Mouse (Mus musculus): ENCODE data around the gene Ccdc159. TPM values are rescaled to one million over a fixed set of nuclear protein-coding genes. Genes with fewer than 3 reads are reported as not detected.

Ccdc159 gene
- polyA plus RNA-seq, 1 experiment from 2014 or later, result 3.0 TPM

DNA sequence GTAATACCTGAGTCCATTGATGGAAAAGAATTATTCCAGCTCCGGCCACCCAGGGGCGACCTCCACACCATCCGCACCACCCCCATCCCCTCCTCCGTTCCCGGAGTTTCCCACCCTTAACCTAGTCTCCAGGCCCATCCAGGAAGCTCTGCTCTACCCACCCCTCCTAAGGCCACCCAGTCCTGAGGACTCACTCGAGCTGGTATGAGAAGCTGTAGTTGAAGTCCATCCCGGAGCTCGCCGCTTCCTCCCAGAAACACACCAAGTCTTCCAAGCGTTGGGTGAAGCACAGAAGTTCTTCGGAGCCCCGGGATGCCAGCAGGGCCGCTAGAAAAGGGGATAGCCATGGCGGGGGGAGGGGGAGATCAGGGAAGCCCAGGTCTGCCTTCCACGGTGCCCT, 34.7 kb downstream of the Ccdc159 start:
- peaks cover 20 to 36% of the 10 kb centered on the region in 2 experiments for H3K4me1 ChIP-seq (ENCODE audit: control insufficient read depth in 2 of 2, insufficient read depth in 2 of 2, low read length in 2 of 2)
- H3K9ac ChIP-seq (ENCODE audit: low read length), result peak overlapping the region; percentile 67
- H3K4me2 ChIP-seq (ENCODE audit: low read length), result peak overlapping the region; percentile 77
- 0 out of 2 replicates have a peak, but pooled peaks cover 9% of the 10 kb centered on the region for H3K36me3 ChIP-seq (ENCODE audit: control insufficient read depth, insufficient read depth, low read length)
- ATAC-seq (ENCODE audit: insufficient number of reproducible peaks, insufficient read depth, low FRiP score, low read depth), result no peak
- peaks cover 19% of the 10 kb centered on the region for H3K27me3 ChIP-seq (ENCODE audit: control insufficient read depth, insufficient read depth, low read length)
- 2% methylated on average over 15 of the region's 15 CpGs for WGBS
- no peaks in the 10 kb centered on the region for H3K9me3 ChIP-seq (ENCODE audit: control insufficient read depth, low read length)
- H3K27ac ChIP-seq (replicated peaks in 1 of 2; ENCODE audit: control insufficient read depth in 1 of 2, insufficient read depth in 1 of 2, low read depth in 2 of 2, low read length in 2 of 2), result no peak overlapping the region
- H3K4me3 ChIP-seq (ENCODE audit: control insufficient read depth in 1 of 2, insufficient read depth in 1 of 2, low read depth in 1 of 2, low read length in 2 of 2), result peak overlapping the region; percentile 31 to 46

DNA sequence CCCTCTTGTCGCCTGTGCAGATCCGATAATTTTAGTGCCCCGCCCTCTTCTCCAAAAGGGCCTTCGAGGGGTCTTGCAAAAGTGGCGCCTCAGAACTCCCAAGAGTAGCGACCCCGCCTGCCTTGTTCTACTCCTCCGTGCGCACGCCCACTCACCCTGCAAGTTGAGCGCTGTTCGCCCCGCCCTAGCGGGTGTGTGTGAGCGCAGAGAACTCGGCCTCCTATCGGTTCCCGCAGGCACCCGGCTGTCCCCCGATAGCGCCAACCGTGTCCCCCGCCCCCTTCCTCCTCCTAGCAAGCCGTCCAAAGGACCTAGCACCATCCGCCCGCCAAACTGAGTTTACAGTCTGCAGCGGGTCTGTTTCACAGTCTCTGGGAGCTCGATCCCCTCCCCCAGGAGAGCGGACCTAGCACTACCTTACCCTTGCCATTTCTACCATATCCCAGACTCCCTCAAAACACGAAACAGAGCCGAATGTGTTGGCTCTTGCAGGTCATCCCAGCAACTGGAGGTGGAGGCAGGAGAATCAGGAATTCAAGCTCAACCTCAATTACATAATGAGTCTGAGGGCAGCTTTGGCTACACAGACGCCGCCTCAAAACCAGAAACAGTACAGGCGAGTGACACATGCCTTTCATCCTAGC, 35.3 kb downstream of the Ccdc159 start:
- ATAC-seq (ENCODE audit: insufficient number of reproducible peaks, insufficient read depth, low FRiP score, low read depth), result peak; percentile 67; the same call in 1 of the 2 replicates
- peaks cover 20 to 36% of the 10 kb centered on the region in 2 experiments for H3K4me1 ChIP-seq (ENCODE audit: control insufficient read depth in 2 of 2, insufficient read depth in 2 of 2, low read length in 2 of 2)
- peak overlapping the region in 1 of 2 experiments; percentile 37; a peak in 1 of 4 replicates for H3K27ac ChIP-seq (replicated peaks in 1 of 2; ENCODE audit: control insufficient read depth in 1 of 2, insufficient read depth in 1 of 2, low read depth in 2 of 2, low read length in 2 of 2)
- no peaks in the 10 kb centered on the region for H3K9me3 ChIP-seq (ENCODE audit: control insufficient read depth, low read length)
- 2% methylated on average over 34 of the region's 34 CpGs for WGBS
- H3K27me3 ChIP-seq (ENCODE audit: control insufficient read depth, insufficient read depth, low read length), result peaks cover 19% of the 10 kb centered on the region
- peak overlapping the region; percentile 67 for H3K9ac ChIP-seq (ENCODE audit: low read length)
- H3K4me2 ChIP-seq (ENCODE audit: low read length), result peak overlapping the region; percentile 77
- H3K36me3 ChIP-seq (ENCODE audit: control insufficient read depth, insufficient read depth, low read length), result 0 out of 2 replicates have a peak, but pooled peaks cover 4% of the 10 kb centered on the region
- H3K4me3 ChIP-seq (ENCODE audit: control insufficient read depth in 1 of 2, insufficient read depth in 1 of 2, low read depth in 1 of 2, low read length in 2 of 2), result peak overlapping the region; percentile 31 to 46

DNA sequence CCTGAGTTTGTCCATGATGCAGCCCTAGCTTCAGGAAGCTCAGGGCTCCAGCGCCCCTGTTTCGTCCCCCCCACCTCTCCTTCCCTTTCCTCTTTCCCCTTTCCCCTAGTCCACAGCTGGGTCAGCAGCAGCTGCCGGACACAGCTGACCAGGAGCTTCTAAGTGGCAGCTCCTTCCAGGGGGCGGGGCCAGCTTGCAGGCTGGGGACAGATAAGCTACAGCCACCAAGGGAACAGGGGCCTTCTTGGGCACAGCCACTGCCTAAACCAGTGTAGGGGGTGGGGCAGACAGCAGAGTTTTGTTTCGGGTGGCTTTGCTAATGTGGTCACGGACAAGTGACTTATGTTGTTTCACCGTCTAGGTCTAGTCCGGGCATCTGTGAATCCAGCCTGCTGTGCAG, 36.1 kb downstream of the Ccdc159 start, which contains the start of gene Epor:
Gene Epor (minus strand): TSS at position 90 of the 400 bp plus-strand sequence.
- Histone ChIP-seq H3K27ac (replicated peaks in 1 of 2; ENCODE audit: control insufficient read depth in 1 of 2, insufficient read depth in 1 of 2, low read depth in 2 of 2, low read length in 2 of 2) (peak within 1 kb of the TSS in 1 of 2 experiments; percentile 37; a peak in 2 of 4 replicates), H3K4me3 (ENCODE audit: control insufficient read depth in 1 of 2, insufficient read depth in 1 of 2, low read depth in 1 of 2, low read length in 2 of 2) (peak within 1 kb of the TSS; percentile 31 to 46), H3K27me3 (ENCODE audit: control insufficient read depth, insufficient read depth, low read length) (peaks cover 19% of the 10 kb centered on the region), H3K36me3 (ENCODE audit: control insufficient read depth, insufficient read depth, low read length) (0 out of 2 replicates have a peak, but pooled peaks cover 1% of the 10 kb centered on the region), H3K4me2 (ENCODE audit: low read length) (peak within 1 kb of the TSS; percentile 77), H3K9ac (ENCODE audit: low read length) (peak within 1 kb of the TSS; percentile 67), H3K4me1 (ENCODE audit: control insufficient read depth in 2 of 2, insufficient read depth in 2 of 2, low read length in 2 of 2) (peaks cover 19 to 35% of the 10 kb centered on the region in 2 experiments), H3K9me3 (ENCODE audit: control insufficient read depth, low read length) (no peaks in the 10 kb centered on the region)
- WGBS, result 4% methylated on average over 8 of the region's 8 CpGs
- peak; percentile 66 for ATAC-seq (ENCODE audit: insufficient number of reproducible peaks, insufficient read depth, low FRiP score, low read depth)

DNA sequence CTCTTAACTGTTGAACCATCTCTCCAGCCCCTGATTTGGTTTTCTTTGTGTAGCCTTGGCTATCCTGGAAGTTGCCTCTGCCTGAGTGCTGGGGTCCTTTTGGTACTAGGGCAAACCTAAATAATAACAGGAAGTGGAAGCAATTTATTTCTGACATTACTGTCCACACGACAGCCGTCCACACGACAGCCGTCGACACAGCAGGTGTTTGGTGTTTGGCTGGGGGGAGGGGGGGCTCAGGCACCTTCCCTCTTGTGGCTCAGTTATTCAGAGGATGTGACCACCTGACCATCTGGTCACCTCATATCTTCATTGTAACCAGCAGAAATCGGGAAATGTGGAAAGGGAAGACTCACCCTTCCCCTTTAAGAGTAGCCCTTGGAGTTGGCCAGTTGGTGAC, 41.6 kb downstream of the Ccdc159 start:
- Histone ChIP-seq H3K4me1 (ENCODE audit: control insufficient read depth in 2 of 2, insufficient read depth in 2 of 2, low read length in 2 of 2) (peaks cover 0 to 2% of the 10 kb centered on the region in 2 experiments; a peak in 1 of 4 replicates), H3K4me2 (ENCODE audit: low read length) (no peak overlapping the region), H3K27ac (replicated peaks in 1 of 2; ENCODE audit: control insufficient read depth in 1 of 2, insufficient read depth in 1 of 2, low read depth in 2 of 2, low read length in 2 of 2) (no peak overlapping the region), H3K36me3 (ENCODE audit: control insufficient read depth, insufficient read depth, low read length) (no peaks in the 10 kb centered on the region), H3K4me3 (ENCODE audit: control insufficient read depth in 1 of 2, insufficient read depth in 1 of 2, low read depth in 1 of 2, low read length in 2 of 2) (no peak overlapping the region), H3K9me3 (ENCODE audit: control insufficient read depth, low read length) (no peaks in the 10 kb centered on the region), H3K9ac (ENCODE audit: low read length) (no peak overlapping the region), H3K27me3 (ENCODE audit: control insufficient read depth, insufficient read depth, low read length) (no peaks in the 10 kb centered on the region)
- 61% methylated on average over 6 of the region's 6 CpGs for WGBS
- ATAC-seq (ENCODE audit: insufficient number of reproducible peaks, insufficient read depth, low FRiP score, low read depth), result no peak

DNA sequence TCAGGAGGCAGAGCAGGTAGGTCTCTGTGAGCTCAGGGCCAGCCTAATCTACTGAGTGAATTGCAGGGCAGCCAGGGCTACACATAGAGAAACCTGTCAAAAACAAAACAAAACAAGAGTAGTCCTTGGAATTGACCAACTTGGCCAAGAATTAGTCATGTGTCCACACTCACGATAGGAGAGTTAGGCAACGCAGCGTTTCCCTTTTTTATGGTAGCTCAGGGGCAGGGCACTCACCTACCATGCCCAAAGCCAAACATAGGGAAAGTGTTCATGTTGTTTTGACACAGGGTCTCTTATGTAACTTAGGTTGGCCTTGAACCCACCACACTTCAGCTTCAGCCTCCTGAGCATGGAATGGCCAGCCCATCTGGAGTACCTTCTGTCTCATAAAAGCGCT, 42.0 kb downstream of the Ccdc159 start:
- no peak for ATAC-seq (ENCODE audit: insufficient number of reproducible peaks, insufficient read depth, low FRiP score, low read depth)
- no peaks in the 10 kb centered on the region for H3K36me3 ChIP-seq (ENCODE audit: control insufficient read depth, insufficient read depth, low read length)
- no peak overlapping the region for H3K9ac ChIP-seq (ENCODE audit: low read length)
- WGBS, result 82% methylated on average over 4 of the region's 4 CpGs
- H3K4me2 ChIP-seq (ENCODE audit: low read length), result no peak overlapping the region
- H3K27ac ChIP-seq (replicated peaks in 1 of 2; ENCODE audit: control insufficient read depth in 1 of 2, insufficient read depth in 1 of 2, low read depth in 2 of 2, low read length in 2 of 2), result no peak overlapping the region
- no peaks in the 10 kb centered on the region for H3K9me3 ChIP-seq (ENCODE audit: control insufficient read depth, low read length)
- no peaks in the 10 kb centered on the region for H3K4me1 ChIP-seq (ENCODE audit: control insufficient read depth in 2 of 2, insufficient read depth in 2 of 2, low read length in 2 of 2)
- H3K27me3 ChIP-seq (ENCODE audit: control insufficient read depth, insufficient read depth, low read length), result no peaks in the 10 kb centered on the region
- no peak overlapping the region for H3K4me3 ChIP-seq (ENCODE audit: control insufficient read depth in 1 of 2, insufficient read depth in 1 of 2, low read depth in 1 of 2, low read length in 2 of 2)

DNA sequence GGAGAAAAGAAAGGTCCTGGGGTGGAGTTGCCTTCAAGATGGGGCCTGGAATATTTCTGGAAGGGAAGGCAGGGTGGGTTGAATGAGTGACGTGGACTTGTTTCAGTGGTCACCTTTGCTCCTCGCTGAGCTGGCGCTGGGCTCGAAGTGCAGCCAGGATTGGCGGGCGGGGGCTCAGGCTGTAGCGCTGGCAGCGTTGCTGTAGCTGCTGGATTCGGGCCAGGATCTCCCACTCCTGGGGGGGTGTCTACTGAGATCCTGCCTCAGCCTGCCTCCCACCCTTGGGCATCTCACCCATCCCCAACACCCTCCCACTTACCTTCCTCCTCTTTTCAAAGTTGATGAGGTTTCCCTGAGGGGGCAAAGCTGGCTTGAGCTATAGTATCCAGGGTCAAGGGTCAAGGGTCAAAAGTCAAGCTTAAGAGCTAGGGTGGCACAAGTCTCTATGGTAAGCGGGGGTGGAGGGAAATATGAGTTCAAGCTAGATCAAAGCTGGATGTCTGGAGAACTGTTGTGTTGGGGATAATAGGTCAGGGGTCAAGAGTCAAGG, 49.4 kb downstream of the Ccdc159 start:
- Histone ChIP-seq H3K36me3 (ENCODE audit: control insufficient read depth, insufficient read depth, low read length) (no peaks in the 10 kb centered on the region), H3K4me2 (ENCODE audit: low read length) (no peak overlapping the region), H3K9me3 (ENCODE audit: control insufficient read depth, low read length) (0 out of 2 replicates have a peak, but pooled peaks cover 3% of the 10 kb centered on the region), H3K4me3 (ENCODE audit: control insufficient read depth in 1 of 2, insufficient read depth in 1 of 2, low read depth in 1 of 2, low read length in 2 of 2) (no peak overlapping the region), H3K27me3 (ENCODE audit: control insufficient read depth, insufficient read depth, low read length) (0 out of 2 replicates have a peak, but pooled peaks cover 12% of the 10 kb centered on the region), H3K27ac (replicated peaks in 1 of 2; ENCODE audit: control insufficient read depth in 1 of 2, insufficient read depth in 1 of 2, low read depth in 2 of 2, low read length in 2 of 2) (no peak overlapping the region), H3K9ac (ENCODE audit: low read length) (no peak overlapping the region), H3K4me1 (ENCODE audit: control insufficient read depth in 2 of 2, insufficient read depth in 2 of 2, low read length in 2 of 2) (no peaks in the 10 kb centered on the region)
- WGBS, result 75% methylated on average over 9 of the region's 10 CpGs
- no peak for ATAC-seq (ENCODE audit: insufficient number of reproducible peaks, insufficient read depth, low FRiP score, low read depth)

DNA sequence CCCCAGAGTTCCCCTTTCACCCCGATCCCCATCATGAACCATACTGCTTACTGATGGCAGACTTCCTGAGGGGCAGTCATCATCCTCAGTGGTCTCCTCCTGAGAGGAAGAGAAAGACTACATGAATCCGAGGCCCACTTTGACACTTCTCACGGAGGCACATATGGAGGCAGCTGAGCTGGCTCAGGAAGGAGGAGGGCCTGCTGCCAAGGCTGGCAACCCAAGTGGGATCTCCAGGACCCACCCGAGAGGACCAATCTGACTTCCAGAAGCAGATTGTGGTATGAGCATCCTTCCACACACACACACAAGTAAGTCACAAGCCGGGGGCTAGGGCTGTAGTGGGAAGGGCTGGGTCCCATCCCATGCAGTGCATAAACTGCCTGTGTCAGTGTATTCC, 50.1 kb downstream of the Ccdc159 start:
- H3K4me3 ChIP-seq (ENCODE audit: control insufficient read depth in 1 of 2, insufficient read depth in 1 of 2, low read depth in 1 of 2, low read length in 2 of 2), result no peak overlapping the region
- H3K27ac ChIP-seq (replicated peaks in 1 of 2; ENCODE audit: control insufficient read depth in 1 of 2, insufficient read depth in 1 of 2, low read depth in 2 of 2, low read length in 2 of 2), result no peak overlapping the region
- 0 out of 2 replicates have a peak, but pooled peaks cover 3% of the 10 kb centered on the region for H3K9me3 ChIP-seq (ENCODE audit: control insufficient read depth, low read length)
- WGBS, result 76% methylated on average over 5 of the region's 5 CpGs
- H3K27me3 ChIP-seq (ENCODE audit: control insufficient read depth, insufficient read depth, low read length), result 0 out of 2 replicates have a peak, but pooled peaks cover 18% of the 10 kb centered on the region
- no peak overlapping the region for H3K4me2 ChIP-seq (ENCODE audit: low read length)
- H3K9ac ChIP-seq (ENCODE audit: low read length), result no peak overlapping the region
- H3K36me3 ChIP-seq (ENCODE audit: control insufficient read depth, insufficient read depth, low read length), result no peaks in the 10 kb centered on the region
- no peaks in the 10 kb centered on the region for H3K4me1 ChIP-seq (ENCODE audit: control insufficient read depth in 2 of 2, insufficient read depth in 2 of 2, low read length in 2 of 2)
- ATAC-seq (ENCODE audit: insufficient number of reproducible peaks, insufficient read depth, low FRiP score, low read depth), result no peak

Measured in heart, embryonic 14.5 days (tissue).